Mouse (Mus musculus): ENCODE results near the gene Aldh3a2.
"Not testable (repeated sequence)": the region's sequence is repeated elsewhere in the genome, so short reads cannot be mapped to it uniquely, and the experiment has no call there.

Gene Aldh3a2

DNA sequence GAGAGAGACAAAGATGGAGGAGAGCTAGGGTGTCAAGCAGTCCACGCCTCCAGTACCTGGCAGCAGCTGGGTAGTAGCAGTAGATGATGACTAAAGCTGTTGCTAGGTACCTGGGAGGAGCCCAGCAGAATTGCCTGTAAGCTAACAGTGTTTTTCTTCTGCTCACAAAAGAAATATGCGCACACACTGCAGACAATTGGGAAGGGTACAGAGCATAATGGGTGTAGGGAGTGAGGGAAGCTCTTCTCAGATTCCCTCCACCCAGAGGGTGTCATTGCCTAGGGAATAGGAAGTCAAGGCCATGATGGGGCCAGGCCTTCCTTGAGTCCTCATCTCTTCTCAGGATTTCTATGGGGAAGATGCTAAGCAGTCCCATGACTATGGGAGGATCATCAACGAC, 51.3 kb downstream of the Aldh3a2 start:
- DNase-seq (ENCODE audit: low spot score in 2 of 2): no peak

DNA sequence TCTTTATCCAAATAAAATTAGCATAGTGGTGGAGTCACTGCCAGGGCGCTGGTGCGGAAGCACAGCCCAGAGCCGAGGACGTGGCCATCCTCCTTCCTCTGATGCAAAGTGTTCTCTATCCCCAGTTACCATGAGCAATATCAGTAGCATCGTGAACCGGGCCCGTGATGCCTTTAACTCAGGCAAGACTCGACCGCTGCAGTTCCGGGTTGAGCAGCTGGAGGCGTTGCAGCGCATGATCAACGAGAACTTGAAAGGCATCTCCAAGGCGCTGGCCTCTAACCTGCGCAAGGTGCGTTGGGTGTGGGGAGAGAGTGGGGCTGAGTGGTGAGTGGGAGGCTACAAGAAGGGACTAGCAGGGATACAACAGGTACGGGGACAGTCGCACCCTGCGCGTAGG, 55.2 kb downstream of the Aldh3a2 start:
- no peak for DNase-seq (ENCODE audit: low spot score in 2 of 2)

DNA sequence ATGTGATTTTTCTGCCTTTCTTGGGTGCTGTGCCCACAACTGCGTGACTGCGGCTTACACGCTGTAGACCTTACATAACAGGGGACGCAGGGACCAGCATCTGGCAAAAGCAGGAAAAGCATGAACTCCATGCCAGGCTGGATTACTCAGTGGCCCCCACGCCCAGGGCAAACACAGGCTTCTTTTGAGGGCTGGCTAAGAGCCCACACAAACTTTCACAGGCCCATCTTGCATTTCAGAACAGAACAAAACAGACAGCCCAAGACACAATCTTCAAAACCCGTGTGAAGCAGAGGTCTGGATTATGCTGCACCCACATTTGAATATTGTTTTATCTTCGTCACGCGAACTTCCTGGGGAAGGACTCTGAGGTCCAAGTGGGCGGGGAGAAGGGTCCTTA, 58.9 kb downstream of the Aldh3a2 start:
- no peak for DNase-seq (ENCODE audit: low spot score in 2 of 2)

DNA sequence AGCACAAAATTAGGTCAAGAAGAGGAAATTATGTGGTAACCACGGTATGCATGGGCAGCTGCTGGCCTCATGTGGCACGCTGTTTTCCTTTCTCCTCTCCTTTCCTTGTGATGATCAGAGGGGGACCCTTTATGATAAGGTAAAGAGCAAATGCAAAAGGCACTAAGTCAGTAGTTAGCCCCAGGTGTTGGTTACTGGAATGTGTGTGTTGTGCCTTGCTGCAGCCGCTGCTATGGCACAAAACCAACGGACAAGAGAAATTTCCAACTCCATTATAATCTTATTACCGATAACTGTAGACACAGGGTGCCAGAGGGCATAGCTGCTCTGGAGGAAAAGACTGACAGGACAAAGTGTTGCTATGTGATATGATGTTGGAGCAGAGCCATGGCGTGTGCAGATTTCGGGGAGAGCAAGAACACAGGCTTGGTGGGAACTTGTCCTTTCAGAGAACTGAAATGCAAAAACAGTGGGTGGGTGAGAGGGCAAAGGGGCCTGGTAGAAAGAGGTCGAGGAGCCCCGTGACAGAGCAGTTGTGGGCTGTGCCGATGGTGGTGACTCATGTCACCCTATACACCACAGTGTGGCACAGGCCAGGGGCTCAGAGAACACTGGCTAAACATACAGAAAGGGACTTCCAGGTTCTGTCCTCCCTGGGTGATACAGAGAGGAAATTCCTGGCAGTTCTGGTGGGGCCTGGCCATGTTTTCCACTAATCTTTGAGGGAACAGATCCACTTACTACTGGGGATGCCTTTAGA, 59.6 kb downstream of the Aldh3a2 start, which contains the start of gene Aldh3a1:
Gene Aldh3a1 (plus strand): TSS at position 51 of the 760 bp plus-strand sequence.
- no peak for DNase-seq (ENCODE audit: low spot score in 2 of 2)

DNA sequence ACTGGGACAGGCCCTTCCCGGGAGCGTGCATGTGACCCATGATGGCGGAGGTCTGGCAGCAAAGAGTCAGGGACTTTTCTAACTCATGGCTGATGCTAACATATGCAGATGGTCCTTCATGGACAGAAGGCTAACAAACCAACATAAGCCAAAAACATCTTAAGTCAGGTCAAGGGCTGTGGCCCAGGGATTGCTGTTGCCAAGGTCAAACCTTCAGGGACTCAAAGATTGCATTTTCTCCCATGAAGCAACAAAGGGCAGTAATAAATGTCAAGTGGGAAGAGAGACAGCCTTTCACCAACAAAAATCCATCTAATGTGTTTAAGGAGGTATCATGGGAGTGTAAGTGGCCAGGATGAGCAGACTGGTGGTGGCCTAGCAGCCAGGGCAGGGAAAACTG, 61.1 kb downstream of the Aldh3a2 start:
- DNase-seq (ENCODE audit: low spot score in 2 of 2): no peak

DNA sequence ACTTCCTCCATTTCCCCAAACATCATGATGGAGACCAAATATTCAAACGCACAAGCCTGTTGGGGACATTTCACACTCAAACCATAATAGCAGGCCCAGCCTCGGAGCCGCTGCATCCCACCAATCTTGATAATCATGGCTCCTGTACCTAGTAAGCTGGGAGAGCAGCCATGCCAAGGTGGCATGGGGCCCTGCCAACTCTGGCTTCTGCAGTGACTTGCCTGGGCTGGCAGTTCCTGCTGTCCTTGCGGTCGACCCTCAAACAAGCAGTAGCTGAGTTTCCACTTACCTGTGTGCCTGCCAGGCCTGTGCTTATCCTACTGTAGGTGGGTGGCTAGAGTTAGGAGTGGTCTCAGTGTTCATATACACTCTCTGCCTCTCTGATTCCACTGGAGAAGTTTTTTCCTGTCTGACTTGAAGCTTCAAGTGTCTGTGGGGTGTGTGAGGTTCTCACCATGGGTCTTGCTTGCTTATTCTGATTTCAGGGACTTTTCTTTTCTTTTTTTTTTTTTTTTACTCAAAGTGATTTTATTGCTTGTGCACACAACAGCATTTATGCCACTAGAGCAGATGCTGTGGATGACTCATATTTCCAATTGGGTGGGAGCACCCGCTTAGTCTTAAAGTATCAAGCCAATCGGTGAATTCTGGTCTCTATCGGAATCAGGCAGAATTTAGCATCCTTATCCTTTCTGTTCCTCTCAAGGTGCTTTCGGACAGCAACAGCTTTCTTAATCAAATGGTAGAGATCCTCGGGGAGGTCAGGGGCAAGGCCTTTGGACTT, 61.9 kb downstream of the Aldh3a2 start:
- no peak for DNase-seq (ENCODE audit: low spot score in 2 of 2)

DNA sequence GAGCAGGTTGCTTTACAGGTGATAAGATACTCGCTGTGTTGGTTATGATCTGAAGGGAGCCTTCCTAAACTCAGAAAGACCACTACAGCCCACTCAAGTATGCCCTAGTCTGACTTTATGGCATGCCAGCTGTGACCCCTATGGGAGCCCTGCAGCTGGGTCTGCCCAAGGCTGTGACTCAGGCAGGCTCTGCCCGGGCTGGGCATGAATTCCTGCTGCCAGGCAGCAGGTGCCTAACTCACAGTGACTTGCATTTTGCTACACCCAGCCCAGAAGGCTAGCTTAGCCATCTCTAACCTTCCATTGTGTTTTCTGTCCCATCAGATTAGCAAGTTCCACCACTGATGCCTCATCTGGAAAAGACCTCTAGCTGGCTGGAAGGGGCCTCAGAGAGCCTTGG, 64.5 kb downstream of the Aldh3a2 start:
- no peak for DNase-seq (ENCODE audit: low spot score in 2 of 2)

DNA sequence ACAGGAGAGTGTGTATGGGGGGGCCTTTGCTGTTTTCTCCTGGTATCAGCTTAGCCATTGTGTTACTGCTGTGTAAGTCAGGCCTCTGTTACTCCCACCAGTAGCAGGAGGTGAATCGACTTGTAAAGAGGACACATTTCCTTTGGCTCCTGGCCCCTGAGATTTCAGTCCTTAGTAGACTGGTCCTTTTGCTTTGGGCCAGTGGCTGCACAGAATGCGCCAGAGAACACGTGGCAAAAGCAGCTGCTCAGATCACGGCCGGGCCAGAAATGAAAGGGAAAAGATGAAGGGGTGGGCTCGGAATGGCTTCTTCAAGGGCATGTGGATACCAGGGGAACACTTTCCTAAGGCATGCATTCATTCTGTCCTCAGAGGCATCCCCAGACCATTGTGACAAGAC, 65.1 kb downstream of the Aldh3a2 start:
- no peak for DNase-seq (ENCODE audit: low spot score in 2 of 2)

DNA sequence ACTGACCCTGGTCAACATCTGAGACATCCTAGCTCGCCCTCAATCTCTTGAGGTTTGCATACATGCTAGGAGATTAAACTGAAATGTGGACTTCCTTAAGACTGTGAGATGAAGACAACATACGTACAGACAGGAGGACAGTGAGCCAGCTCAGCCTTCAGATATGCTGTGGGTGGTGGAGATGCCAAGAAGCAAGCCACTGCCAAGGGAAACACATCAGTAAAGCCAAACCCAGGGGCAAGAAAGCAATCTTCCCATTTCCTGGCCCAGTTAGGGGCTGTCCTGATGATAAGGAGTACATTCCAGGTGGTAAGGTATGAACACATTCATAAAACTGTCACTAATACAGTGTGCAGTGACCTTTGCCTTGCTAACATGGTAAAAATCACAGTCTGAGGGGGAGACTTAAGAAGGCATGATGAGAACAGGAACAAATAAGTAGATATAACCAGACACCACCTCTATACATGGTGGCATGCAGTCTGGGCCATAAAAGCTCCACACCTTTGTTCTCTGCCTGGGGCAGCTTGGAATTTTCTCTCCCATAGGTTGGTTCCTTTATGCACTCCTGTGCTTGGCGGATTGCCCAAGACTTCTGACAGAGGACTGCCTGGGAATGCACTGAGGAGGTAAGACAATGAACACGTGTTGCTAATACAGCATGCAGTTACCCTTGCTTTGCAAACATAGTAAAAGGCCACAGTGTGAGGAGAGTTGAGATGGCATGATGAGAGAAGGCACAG, 67.5 kb downstream of the Aldh3a2 start:
- no peak for DNase-seq (ENCODE audit: low spot score in 2 of 2)

DNA sequence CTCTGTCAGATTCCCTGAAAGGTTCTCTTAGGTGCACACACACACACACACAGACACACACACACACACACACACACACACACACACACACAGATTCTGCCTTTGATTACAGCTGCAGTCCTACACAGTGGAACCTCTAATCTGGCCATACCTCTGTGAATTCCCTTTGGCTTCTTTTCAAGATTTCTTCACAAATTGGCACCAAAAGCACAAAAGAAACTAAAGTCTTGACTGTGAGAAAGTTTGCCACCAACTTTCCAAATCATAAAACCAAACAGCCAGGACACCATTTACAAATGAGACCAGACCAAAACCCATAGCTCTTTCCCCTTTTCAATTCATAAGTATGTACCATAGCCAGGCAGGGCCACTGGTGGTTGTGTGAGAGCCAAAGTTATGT, 69.3 kb downstream of the Aldh3a2 start:
- DNase-seq (ENCODE audit: low spot score in 2 of 2): no peak

DNA sequence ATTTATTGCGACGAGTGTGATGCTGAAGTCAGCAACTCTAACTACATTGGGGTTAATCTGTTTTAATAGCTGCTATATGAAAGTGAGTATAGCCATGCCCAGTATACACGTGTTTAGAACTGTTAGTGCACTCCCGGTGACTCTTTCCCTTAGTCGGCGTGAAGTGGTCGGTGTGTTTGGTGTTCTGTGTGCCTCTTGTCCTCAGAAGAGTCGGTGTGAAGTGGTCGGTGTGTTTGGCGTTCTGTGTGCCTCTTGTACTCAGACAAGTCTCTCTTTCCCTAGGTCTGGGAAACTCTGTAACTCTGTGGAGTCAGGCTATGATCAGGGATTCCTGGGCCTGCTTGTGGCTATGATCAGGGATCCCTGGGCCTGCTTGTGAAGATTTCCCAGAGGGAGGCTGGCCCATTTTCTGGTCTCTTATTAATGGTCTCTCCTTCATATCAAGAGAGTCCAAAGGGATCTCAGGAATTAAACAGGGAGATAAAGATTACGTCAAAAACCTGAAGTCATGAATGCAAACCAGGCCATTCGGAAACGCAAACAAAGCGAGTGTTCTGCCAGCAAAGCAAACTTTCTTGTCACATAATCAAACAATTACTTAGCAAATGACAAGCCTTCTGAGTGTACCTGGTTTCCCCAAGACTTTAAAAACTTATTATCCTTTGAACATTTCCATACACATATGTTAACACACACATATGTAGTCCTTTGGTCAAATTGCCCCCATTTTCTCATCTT, 70.5 kb downstream of the Aldh3a2 start:
- DNase-seq (ENCODE audit: low spot score in 2 of 2): no peak

DNA sequence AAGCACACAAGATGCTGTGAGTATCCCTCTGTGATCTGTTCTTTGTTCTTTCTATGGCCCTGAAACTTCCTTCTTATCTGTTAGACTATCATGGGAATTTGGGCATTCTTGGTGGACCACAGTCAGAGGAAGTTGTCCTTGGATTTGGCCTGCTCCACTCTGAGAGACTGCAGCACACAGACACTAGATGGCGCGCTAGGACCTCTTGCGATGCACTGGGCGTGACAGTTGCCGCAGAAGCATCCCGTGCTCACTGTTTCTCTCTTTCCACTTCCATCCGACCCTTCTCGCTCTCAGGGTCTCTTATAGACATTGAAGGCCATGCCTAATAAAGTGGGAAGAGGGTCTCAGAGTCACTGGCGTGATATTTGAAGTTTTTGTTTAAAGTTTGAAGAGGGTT, 73.9 kb downstream of the Aldh3a2 start:
- DNase-seq (ENCODE audit: low spot score in 2 of 2): peak; percentile 42 to 65

DNA sequence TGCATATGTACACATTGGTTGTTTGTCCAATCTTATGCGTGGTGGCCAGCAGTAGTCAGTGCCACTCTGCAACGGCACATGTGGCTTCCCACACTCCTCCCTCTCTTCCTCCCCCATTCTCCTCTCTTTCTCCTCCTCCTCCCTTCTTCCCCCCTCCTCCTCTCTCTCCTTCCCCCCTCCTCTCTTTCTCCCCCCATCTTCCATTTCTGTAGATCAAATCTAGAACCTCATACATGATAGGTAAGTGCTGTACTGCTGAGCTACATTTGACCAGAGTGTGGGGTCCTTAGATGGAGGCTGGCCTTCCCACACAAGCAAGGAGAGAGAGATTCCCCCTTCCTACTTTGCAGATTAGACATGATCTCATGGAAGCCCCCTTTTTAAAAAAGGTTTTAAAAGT, 74.5 kb downstream of the Aldh3a2 start:
- no peak for DNase-seq (ENCODE audit: low spot score in 2 of 2)

DNA sequence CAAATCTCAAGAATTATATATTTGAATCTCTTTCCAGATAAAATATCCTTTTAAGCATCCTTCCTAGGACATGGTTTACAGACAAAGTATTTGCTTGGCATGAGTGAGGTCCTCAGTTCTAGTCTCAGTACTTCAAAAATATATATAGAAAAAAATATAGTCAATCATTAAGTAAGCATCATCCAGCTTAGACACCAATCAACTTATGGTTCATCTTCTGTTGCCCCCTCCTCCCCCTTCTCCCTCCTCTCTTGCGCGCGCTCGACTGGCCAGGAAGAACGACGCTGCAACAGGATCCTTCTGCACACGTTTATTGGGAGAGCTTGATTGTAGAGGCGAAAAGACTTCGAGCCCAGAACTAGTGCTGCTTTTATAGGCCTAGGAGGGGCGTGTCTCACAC, 75.1 kb downstream of the Aldh3a2 start:
- not testable (repeated sequence) for DNase-seq (ENCODE audit: low spot score in 2 of 2)

DNA sequence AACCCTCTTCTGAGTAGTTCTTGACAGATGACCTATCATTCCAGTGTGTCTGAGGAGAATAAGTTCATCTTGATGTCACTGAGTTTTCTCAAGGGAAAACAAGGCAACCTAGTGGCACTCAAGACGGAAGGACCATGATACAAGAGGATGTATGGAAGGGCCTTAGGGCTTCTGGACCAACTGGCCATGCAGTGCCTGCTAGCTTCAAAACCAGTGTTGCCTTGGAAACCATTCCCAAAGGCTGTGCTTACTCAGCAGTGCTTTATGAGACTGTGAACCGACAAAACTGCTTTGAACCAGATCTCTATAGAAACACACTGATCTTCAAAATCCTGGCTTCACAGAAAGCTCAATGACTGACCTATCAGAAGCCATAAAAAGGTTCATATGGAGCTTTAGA, 76.5 kb downstream of the Aldh3a2 start:
- DNase-seq (ENCODE audit: low spot score in 2 of 2): no peak

DNA sequence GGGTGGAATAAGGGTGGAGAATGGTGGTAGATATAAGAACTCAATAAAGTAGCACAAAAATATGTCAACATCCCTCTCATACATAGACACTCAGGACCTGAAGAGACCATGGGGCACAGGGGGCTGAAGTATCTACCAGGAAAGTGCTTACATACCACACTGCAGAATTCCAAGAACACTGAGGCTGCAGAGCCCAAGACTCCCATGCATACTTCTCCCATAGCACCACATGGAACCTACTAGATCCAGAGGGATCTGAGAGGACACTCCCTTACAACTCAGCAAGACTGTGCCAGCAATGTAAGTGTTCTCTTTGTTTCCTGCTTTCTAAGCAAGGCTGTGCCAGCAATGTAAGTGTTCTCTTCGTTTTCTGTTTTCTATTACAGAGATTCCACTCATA, 83.4 kb downstream of the Aldh3a2 start:
- no peak for DNase-seq (ENCODE audit: low spot score in 2 of 2)

DNA sequence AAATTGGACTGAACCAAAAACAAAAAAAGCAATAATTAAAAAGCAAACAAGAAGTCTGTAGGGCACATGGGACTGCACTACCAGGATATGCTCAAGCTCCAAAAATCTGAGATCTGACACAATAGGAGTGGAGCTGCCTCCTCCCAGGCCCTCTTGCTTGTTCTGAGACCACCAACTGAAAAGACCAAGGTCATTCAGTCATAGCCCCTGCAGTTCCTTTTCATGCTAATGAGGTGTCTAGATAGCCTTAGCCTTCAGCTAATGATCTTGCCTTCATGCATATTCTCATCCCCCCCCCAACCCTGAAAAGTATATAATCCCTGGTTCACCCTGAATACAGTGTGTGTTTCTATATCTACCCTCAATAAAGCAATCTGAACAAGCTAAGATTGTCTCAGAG, 85.6 kb downstream of the Aldh3a2 start:
- DNase-seq (ENCODE audit: low spot score in 2 of 2): no peak

DNA sequence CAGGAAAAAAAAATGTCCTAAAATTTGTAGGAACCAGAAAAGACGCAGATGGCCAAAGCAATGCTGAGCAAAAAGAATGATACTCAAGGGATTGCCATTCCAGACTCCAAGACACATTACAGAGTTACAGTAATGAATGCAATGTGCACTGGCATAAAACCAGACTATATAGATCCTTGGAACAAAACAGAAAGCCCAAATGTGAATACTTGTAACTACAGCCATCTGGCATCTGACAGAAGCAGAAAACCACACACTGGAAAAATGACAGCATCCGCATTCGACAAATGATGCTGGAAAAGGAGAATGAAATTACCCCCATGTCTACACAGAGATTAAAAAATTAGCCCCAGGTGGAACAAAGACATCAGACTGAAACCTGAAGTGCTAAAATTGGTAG, 86.9 kb downstream of the Aldh3a2 start:
- DNase-seq (ENCODE audit: low spot score in 2 of 2): no peak

DNA sequence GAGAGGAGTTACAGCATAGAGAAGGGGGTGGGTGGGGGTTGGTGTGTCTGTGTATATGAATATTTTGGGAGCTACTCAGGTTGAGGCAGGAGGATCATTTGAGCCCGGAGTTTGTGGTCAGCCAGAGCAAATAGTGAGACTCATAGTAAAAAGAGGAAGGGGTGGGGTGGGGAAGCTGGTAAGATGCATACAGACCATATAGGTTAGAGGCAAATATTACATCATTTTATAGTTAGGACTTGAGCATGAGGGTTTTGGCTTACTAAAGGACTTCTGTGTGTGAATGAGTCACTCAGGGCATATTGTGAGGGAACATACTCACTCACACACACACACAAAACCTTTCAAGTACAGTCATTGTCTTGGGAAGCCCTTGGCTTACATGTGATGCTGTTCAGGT, 90.9 kb downstream of the Aldh3a2 start:
- DNase-seq (ENCODE audit: low spot score in 2 of 2): no peak

DNA sequence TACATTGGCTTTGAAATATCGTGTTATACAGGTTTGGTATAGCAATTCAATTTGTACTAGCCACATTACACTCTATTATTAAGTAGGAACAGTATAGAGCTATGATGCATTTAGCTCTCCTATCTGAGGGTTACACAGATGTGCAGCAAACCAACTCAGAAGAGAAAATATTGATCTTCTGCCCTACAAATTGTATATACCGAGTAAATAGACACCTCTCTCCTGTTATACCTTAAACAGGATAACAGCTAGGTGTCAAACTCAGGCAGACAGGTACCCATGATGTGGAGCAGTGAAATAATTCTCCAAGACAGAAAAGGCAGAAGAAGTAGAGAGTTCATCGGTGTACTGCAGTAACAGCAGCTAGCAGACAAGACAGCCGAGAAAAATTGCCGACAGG, 91.5 kb downstream of the Aldh3a2 start:
- DNase-seq (ENCODE audit: low spot score in 2 of 2): no peak

DNA sequence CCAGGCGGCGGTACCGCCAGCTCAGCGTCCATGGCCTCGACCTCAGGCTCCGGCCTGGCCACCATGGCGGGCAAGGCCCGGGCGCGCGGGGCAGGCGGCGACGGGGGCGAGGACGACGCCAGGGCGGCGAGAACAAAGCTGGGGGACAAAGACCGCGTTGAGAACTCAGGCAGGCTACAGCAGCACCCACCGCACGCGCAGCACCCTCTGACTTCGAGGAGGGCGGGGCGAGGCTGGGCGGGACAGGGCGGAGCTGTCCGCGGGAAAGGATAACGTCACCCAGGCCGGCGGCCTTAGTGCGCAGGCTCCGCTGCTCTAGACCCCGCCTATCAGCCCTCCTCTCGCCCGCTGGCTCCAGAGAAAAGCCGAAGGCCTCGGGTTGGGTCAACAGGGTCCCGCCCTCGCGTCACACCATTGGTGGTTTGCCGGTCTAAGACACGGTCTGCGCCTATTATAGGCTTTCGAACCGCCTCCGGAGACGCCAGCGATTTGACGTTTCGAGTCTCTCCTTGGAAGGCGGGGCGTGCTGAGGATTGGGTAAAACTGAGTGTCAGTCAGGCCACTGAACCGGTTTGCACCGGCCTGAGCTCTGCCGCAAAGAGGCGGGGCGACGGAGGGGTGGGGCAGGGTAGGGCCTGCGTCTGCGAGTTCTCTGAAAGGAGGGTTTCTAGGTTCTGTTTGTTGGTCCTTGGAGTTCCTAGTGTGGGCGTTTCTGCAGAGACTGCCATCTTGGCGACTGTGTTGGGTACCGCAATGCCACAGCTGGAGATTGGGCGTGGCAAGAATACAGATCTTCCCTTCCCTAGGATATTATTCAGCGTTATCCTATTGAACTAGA, 92.2 kb downstream of the Aldh3a2 start, which contains the start of gene Usp22:
Gene Usp22 (minus strand): TSS at position 235 of the 838 bp plus-strand sequence.
- peak; percentile 99 to 100 for DNase-seq (ENCODE audit: low spot score in 2 of 2)
